Mouse (Mus musculus) hindbrain, embryonic 10.5 days (tissue): ENCODE data around the gene Tspan5. TPM values are rescaled to one million over a fixed set of nuclear protein-coding genes. Genes with fewer than 3 reads are reported as not detected.

Experiments used
- DNase-seq: peaks from one replicate; pipeline ENCODE4 v3.0.0-alpha.2; 2017; ENCODE audit warnings: low spot score
- H3K27ac ChIP-seq: fragments of 300-500 bp; sonication (generic); 2 replicates; pipeline ENCODE4 v1.5.1; 2016; ENCODE audit warnings: mild to moderate bottlenecking, moderate library complexity
- H3K27me3 ChIP-seq: fragments of 300-500 bp; sonication (generic); 2 replicates; pipeline ENCODE4 v1.6.1; 2016; ENCODE audit warnings: mild to moderate bottlenecking; ENCODE audit not compliant: poor library complexity, insufficient read depth, severe bottlenecking
- H3K36me3 ChIP-seq: fragments of 300-500 bp; sonication (generic); 2 replicates; pipeline ENCODE4 v1.6.1; 2016; ENCODE audit warnings: mild to moderate bottlenecking, moderate library complexity
- H3K4me1 ChIP-seq: fragments of 300-500 bp; sonication (generic); replicated peaks from 2 replicates; pipeline ENCODE4 v1.6.1; 2016; ENCODE audit warnings: mild to moderate bottlenecking
- H3K4me3 ChIP-seq: fragments of 300-500 bp; sonication (generic); 2 replicates; pipeline ENCODE4 v1.5.1; 2016; ENCODE audit warnings: mild to moderate bottlenecking, moderate library complexity
- H3K9me3 ChIP-seq: fragments of 300-500 bp; sonication (generic); 2 replicates; pipeline ENCODE4 v1.6.1; 2016; ENCODE audit warnings: mild to moderate bottlenecking, moderate library complexity
- WGBS: fragments of 180-500 bp; shearing (Covaris S2); methylation state at CpG from one replicate; pipeline ENCODE4 v1.1.7; 2016; 5-methylcytosine and 5-hydroxymethylcytosine counted together
- polyA plus RNA-seq: library from polyadenylated mRNA; unstranded; fragments of >200 nt; fragmentation: Nextera tagmentation; extraction: Ambion mirVana; gene quantifications from 2 replicates; pipeline ENCODE4 v1.2.1, GENCODE M21; 2016

The Tspan5 gene
- polyA plus RNA-seq, 1 experiment from 2014 or later: 46.4 TPM

DNA sequence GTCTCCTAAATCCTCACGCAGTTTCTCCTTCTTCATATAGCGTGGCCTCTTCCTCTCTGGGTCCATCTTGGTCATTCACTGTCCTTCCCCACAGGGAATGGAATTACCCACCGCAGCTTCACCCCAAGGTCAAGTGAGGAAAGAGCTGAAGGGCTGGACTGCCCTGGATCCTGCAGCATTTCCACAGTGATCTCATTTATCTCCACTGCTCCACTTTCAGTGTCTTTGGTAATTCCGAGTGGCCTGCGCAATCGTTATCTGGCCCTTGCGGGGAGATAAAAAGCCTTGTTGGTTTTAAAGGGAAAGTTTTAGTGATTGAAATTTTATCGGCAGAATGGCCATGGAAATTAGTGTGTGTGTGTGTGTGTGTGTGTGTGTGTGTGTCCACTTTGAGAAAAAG lies 14.4 kb upstream of the Tspan5 start:
- 92% methylated on average over 8 of the region's 8 CpGs for WGBS
- Histone ChIP-seq H3K27ac (no peak overlapping the region), H3K27me3 (no peaks in the 10 kb centered on the region), H3K4me1 (no peaks in the 10 kb centered on the region), H3K4me3 (no peak overlapping the region), H3K9me3 (no peaks in the 10 kb centered on the region), H3K36me3 (no peaks in the 10 kb centered on the region)
- no peak for DNase-seq

DNA sequence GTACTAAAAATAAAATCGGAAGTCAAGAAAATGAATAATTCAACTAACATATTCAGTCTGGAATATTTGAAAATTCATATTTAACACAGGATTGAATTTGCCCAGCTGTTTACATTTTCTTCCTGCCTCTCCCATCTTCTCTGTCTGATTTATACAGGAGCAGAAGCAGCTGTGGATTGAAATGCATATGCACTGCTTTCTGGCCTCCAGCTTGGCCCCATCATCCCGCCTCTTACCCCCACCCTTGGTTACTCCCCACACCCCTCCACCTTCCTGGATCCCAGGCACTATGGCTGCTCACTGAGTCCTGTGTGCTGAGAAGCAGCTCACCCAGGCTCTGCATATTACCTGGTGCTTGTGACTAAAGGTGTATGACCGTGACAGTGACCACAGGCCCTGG lies 13.2 kb upstream of the Tspan5 start:
- Histone ChIP-seq H3K4me3 (no peak overlapping the region), H3K4me1 (no peaks in the 10 kb centered on the region), H3K36me3 (no peaks in the 10 kb centered on the region), H3K27me3 (no peaks in the 10 kb centered on the region), H3K27ac (no peak overlapping the region), H3K9me3 (no peaks in the 10 kb centered on the region)
- no peak for DNase-seq
- 83% methylated on average over 3 of the region's 3 CpGs for WGBS

DNA sequence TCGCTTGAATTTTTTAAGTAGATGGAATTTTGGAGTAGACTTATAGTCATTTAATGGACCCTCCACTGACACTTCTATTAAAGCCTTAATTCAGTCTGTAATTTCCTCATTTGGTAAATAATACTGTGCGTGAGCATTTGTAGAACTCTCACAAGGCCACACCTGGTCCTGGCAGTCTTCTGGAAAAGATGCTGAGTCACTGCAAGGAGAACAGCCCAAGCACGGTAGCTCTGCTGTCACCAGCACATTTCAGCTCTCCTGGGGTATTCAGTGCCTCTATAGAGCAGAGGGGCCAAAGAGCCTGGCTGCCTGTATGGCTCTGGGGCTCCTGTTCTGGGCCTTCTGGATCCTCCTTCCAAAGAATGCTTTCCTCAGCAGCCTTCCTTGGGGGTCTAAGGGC lies 11.2 kb upstream of the Tspan5 start:
- DNase-seq: no peak
- WGBS: 66% methylated on average over 3 of the region's 3 CpGs

DNA sequence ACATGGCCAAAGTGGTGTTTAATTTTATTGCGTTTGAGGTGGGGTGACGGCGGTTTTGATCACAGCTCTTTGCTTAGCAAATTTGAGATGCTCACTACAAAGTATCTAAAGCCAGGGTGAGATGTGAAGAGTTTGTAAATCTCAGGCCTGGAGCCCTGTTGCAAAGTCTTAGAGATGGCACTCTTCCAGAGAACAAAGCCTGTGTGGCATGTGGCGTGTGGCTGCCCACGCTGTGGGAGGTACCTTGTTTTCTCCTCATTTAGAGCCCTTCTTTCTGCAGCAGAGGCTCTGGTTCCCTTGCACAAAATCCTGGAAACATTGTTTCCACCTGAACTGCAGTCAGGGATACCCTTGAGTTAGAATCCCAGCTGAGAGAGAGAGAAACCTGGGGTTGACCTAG lies 6.2 kb upstream of the Tspan5 start:
- 96% methylated on average over 5 of the region's 5 CpGs for WGBS

More for the DNA sequence above, 11.2 kb upstream of the Tspan5 start:
- Histone ChIP-seq H3K4me1 (no peaks in the 10 kb centered on the region), H3K27ac (no peak overlapping the region), H3K4me3 (no peak overlapping the region), H3K36me3 (no peaks in the 10 kb centered on the region), H3K9me3 (no peaks in the 10 kb centered on the region), H3K27me3 (no peaks in the 10 kb centered on the region)

DNA sequence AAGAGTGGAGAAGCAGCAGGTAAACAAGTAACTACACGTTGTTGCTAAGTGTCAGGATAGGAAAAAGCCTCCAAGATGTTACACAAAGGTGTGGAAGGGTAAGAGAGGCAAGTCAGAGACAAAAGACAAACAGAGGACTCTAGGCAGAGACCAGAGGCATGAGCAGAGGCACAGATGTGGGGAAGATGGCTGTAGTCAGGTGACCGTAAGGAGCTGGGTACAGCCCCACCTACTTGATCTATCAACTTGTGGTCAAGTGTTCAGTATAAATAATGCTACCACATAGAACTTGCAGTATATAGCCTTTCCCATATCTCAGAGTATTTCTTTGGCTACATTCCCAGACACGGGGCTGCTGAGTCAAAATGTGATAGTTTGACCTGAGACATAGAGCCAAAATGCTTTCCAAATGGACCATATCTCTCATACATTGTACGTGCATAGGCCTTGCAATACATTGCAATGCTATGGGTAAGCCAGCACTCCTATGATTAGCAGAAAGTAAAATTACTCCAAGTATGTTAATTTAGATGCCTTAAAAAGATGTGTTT lies 2.8 kb upstream of the Tspan5 start:
- Histone ChIP-seq H3K27ac (no peak overlapping the region), H3K4me3 (no peak overlapping the region), H3K9me3 (no peaks in the 10 kb centered on the region), H3K36me3 (no peaks in the 10 kb centered on the region), H3K27me3 (peaks cover 18% of the 10 kb centered on the region), H3K4me1 (peaks cover 22% of the 10 kb centered on the region)
- WGBS: 87% methylated on average over 4 of the region's 4 CpGs
- no peak for DNase-seq

More for the DNA sequence above, 6.2 kb upstream of the Tspan5 start:
- Histone ChIP-seq H3K36me3 (no peaks in the 10 kb centered on the region), H3K27me3 (peaks cover 9% of the 10 kb centered on the region), H3K4me3 (no peak overlapping the region), H3K4me1 (no peaks in the 10 kb centered on the region), H3K9me3 (no peaks in the 10 kb centered on the region), H3K27ac (no peak overlapping the region)
- DNase-seq: no peak

DNA sequence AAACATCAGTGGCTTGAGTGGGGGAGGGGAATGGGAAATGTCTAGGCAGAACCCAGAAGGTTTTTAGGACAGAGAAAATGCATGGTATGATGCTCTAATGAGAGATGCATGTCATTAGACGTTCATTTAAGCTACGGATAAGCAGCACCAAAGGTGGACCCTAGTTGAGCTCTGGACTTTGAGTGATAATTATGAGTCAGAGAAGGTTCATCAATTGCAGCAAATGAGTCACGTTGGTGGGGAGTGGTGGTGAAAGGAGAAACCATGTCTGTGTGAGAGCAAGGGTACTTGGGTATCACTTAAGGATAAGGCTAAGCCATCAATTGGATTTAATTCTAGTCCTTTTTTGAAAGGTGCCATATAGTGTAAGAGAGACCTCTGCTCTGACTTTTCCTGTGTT lies 1.7 kb upstream of the Tspan5 start:
- peaks cover 33% of the 10 kb centered on the region for H3K4me1 ChIP-seq
- no peak overlapping the region for H3K4me3 ChIP-seq

DNA sequence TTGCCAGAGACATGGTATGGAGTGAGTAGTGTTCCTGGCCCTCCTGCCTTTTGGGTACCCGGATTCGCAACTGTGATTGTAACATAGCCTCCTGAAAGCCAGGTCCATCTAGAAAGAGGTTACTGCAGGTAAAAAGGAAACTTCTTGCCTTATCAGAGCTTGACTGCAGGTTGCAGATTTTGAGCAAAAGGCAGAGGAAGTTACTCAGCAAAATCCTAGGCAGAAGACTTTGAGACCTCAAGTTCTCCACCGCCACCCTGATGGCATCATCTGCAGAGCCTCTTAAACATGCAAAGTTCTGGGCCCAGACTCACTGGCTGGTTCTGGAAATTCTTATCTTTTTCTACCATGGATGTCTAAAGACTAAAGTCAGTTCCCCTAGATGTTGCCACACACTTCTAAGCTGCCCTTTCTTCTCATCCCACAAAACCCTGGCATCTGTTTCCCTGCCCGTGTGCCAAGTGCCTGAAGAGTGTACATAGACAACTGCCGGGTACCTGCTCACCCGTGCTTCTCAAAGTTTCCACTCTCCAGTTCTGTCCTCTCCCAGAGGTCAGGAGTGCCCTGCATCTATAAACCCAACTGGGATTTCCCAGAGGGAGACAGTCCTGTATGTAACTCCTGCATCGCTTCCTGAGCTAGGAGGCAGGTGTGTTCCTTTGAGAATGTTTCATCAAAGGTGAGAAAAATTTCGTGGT lies 1.0 kb upstream of the Tspan5 start:
- H3K9me3 ChIP-seq: no peaks in the 10 kb centered on the region
- 72% methylated on average over 8 of the region's 8 CpGs for WGBS
- H3K4me3 ChIP-seq: peak overlapping the region; percentile 81
- peaks cover 18% of the 10 kb centered on the region for H3K27me3 ChIP-seq
- no peaks in the 10 kb centered on the region for H3K36me3 ChIP-seq
- peak; percentile 8 for DNase-seq
- H3K4me1 ChIP-seq: peaks cover 40% of the 10 kb centered on the region
- peak overlapping the region; percentile 96 for H3K27ac ChIP-seq

More for the DNA sequence above, 1.7 kb upstream of the Tspan5 start:
- H3K9me3 ChIP-seq: no peaks in the 10 kb centered on the region
- H3K27me3 ChIP-seq: peaks cover 18% of the 10 kb centered on the region
- no peaks in the 10 kb centered on the region for H3K36me3 ChIP-seq
- no peak for DNase-seq
- 89% methylated on average over 3 of the region's 3 CpGs for WGBS
- H3K27ac ChIP-seq: no peak overlapping the region

DNA sequence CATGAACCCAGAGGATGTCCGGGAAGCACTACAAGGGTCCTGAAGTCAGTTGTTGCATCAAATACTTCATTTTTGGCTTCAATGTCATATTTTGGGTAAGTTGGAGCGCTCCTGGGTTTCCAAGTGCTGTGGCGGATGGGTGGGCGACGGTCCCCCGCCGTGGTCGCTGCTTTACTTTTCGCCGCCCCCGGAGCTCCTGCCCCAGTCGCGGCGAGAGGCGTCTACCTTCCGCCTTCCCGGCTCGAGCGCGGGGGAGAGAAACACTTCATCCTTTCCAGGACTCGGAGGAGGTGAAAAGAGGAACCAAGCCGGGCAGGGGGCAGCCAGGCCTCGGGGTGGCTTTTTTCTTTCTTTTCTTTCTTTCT lies 553 bp downstream of the Tspan5 start:
- WGBS: under 1% methylated on average over 23 of the region's 23 CpGs
- Histone ChIP-seq H3K27me3 (peaks cover 18% of the 10 kb centered on the region), H3K36me3 (no peaks in the 10 kb centered on the region), H3K27ac (peak overlapping the region; percentile 96), H3K4me1 (peaks cover 47% of the 10 kb centered on the region), H3K9me3 (no peaks in the 10 kb centered on the region), H3K4me3 (peak overlapping the region; percentile 81)
- DNase-seq: peak; percentile 69

DNA sequence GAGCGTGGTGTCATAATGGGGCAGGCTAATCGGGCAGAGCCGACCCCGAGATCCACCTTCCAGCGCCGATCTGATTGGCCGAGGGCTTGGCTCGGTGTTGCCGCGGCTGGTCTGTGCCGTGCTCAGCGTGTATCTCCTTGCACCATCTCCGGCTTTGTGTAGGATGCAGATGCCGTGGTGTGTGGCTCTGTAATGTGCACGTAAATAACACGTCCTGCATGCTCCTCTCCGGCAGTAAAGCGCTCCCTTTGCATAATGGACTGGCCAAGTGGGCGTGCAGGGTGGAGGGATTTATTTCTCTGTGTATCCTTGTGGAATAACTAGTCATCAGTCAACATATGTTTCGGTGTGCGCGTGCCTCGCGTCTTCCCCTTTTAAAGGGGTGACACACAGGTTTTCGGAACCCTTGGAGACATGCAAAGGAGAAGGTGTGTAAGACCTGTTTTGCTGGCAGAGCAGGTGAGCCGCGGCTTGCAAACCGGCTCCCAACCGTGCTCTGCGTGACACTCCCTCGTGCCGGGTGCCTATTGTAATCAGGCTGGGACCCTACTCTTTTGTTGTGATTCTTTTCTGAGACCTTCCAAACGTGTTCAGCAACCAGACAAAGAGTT lies 1.2 kb downstream of the Tspan5 start:
- H3K36me3 ChIP-seq: no peaks in the 10 kb centered on the region
- H3K9me3 ChIP-seq: no peaks in the 10 kb centered on the region
- peaks cover 18% of the 10 kb centered on the region for H3K27me3 ChIP-seq
- H3K4me3 ChIP-seq: peak overlapping the region; percentile 81
- H3K4me1 ChIP-seq: peaks cover 47% of the 10 kb centered on the region
- peak overlapping the region; percentile 96 for H3K27ac ChIP-seq
- WGBS: under 1% methylated on average over 33 of the region's 33 CpGs
- DNase-seq: peak; percentile 87

DNA sequence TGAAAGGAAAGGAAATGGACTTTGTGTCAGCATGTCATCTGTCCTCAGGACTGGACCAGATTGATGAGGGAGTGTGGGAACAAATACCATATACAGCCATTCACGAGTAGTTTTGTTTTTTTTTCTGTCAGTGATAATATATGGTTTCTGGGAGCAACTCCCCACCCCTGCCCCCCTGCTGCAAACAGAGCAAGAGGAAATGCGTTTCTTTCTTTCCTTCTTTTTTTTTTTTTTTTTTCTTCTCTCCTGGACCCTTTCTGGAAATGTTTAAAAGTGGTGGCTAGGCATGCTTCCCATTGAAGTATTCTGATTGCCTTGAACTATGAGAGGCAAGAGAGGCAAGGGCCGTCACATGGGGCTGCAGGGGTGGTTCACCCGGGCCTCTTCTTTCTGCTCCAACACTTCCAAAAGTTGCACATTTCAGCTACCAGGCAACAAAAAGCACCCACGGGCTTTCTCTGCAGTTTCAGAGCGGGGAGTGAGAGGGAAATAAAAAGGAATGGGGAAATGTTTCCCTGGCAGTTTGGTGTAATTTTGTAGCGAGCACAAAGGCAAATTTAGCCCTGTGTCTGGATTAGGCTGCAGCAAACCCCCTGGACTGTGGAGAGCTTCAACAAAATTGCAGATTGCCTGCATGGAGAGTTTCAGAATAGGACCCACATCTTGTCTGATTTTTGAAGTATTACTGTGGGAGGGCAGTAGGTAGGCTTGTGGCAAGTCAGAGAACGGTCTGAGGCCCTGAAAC lies 2.2 kb downstream of the Tspan5 start:
- Histone ChIP-seq H3K36me3 (no peaks in the 10 kb centered on the region), H3K4me3 (peak overlapping the region; percentile 81), H3K27ac (peak overlapping the region; percentile 96), H3K27me3 (peaks cover 18% of the 10 kb centered on the region), H3K9me3 (no peaks in the 10 kb centered on the region), H3K4me1 (peaks cover 47% of the 10 kb centered on the region)
- WGBS: 33% methylated on average over 8 of the region's 8 CpGs
- DNase-seq: peak; percentile 10

DNA sequence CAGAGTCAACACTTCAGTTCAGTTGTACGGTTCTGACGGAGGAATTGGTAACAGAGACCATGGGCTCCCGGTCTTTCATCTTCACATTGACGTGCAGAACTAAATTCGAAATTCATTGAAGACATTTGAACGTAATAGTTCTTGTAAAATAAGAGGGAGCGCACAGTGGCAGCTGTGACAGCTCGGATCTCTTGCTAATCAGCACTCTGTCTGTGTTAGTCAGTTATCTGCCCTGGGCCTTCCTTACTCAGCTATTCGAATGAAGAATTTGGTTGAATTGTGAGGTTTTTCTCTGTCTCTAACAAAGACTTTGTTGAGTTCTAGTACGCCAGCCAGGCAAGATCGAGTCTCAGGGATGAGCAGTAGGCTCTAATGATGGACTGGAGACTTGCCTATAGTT lies 3.1 kb downstream of the Tspan5 start:
- H3K27me3 ChIP-seq: peaks cover 16% of the 10 kb centered on the region
- H3K4me3 ChIP-seq: no peak overlapping the region
- 86% methylated on average over 11 of the region's 11 CpGs for WGBS
- peaks cover 50% of the 10 kb centered on the region for H3K4me1 ChIP-seq
- DNase-seq: no peak
- no peaks in the 10 kb centered on the region for H3K9me3 ChIP-seq
- H3K27ac ChIP-seq: no peak overlapping the region
- no peaks in the 10 kb centered on the region for H3K36me3 ChIP-seq

DNA sequence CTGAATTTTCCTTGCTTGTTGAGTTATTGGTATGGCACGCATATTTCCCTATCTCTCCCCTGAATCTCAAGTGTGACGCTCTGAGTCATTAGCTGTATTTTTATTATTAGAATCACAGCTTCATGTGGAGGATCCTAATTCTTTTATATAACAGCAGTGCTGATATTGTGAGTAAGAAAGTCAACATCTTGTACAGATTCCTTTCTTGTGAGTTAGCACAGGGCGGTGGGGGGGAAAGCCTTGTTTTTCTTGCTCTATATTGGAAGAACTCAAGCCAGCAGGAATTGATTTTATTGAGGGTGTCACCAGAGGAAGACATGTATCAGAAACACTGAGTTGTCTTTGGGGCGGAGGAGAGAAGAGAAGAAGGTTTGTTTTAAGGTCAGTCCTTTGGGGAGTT lies 3.6 kb downstream of the Tspan5 start:
- Histone ChIP-seq H3K4me1 (peaks cover 55% of the 10 kb centered on the region), H3K27ac (peak overlapping the region; percentile 12; the same call in 1 of the 2 replicates), H3K36me3 (no peaks in the 10 kb centered on the region), H3K9me3 (no peaks in the 10 kb centered on the region), H3K4me3 (no peak overlapping the region), H3K27me3 (peaks cover 11% of the 10 kb centered on the region)
- WGBS: 83% methylated on average over 4 of the region's 4 CpGs
- DNase-seq: no peak

DNA sequence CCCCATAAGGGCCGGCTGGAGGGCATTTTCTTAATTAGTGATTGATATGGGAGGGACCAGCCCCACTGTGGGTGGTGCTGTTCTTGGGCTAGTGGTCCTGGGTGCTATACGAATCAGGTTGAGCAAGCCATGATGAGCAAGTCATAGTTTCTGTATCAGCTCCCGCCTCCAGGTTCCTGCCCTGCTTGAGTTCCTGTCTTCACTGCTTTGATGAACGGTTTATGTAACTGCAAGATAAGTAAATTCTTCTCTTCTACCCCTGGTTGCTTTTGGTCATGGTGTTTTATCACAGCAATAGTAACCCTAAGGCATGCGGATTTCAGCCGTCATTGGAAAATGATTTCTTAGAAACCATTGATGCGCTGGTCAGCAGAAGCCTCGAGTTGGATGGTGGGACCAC lies 4.6 kb downstream of the Tspan5 start:
- Histone ChIP-seq H3K27ac (no peak overlapping the region), H3K27me3 (0 out of 2 replicates have a peak, but pooled peaks cover 1% of the 10 kb centered on the region), H3K4me3 (no peak overlapping the region), H3K9me3 (no peaks in the 10 kb centered on the region), H3K36me3 (no peaks in the 10 kb centered on the region), H3K4me1 (peaks cover 53% of the 10 kb centered on the region)
- DNase-seq: no peak
- 86% methylated on average over 8 of the region's 8 CpGs for WGBS
